Mouse (Mus musculus) MEL (cell line): ENCODE data around the gene Hoxd1. TPM values are rescaled to one million over a fixed set of nuclear protein-coding genes. Genes with fewer than 3 reads are reported as not detected.

ENCODE experiments used
- DNase-seq: peaks from one replicate; pipeline ENCODE4 v3.0.0; 2011; ENCODE audit warnings: low read depth, low spot score
- H3K27ac ChIP-seq: 2 replicates; pipeline ENCODE4 v1.5.1; 2012; ENCODE audit warnings: low read depth, mild to moderate bottlenecking, control low read depth, low read length, moderate library complexity; ENCODE audit not compliant: control insufficient read depth
- H3K27me3 ChIP-seq, 2 experiments: fragments of 150-350 bp in 1 of 2; sonication (generic) in 1 of 2; 2 replicates each; pipeline ENCODE4 v1.6.1; 2012; ENCODE audit warnings: low read length in 2 of 2, mild to moderate bottlenecking in 2 of 2, improper control_type of control experiment in 1 of 2, moderate library complexity in 1 of 2; ENCODE audit not compliant: insufficient read depth in 2 of 2, control insufficient read depth in 1 of 2
- H3K36me3 ChIP-seq, 2 experiments: 2 replicates each; pipeline ENCODE4 v1.6.1; 2012 to 2014; ENCODE audit warnings: low read length in 2 of 2, improper control_type of control experiment in 1 of 2, inconsistent platforms in 1 of 2, mild to moderate bottlenecking in 1 of 2; ENCODE audit not compliant: insufficient read depth in 2 of 2, control insufficient read depth in 1 of 2
- H3K4me1 ChIP-seq, 2 experiments: fragments of 150-350 bp in 1 of 2; sonication (generic) in 1 of 2; 2 replicates each; pipeline ENCODE4 v1.6.1; 2012; ENCODE audit warnings: low read length in 2 of 2, improper control_type of control experiment in 1 of 2, mild to moderate bottlenecking in 1 of 2; ENCODE audit not compliant: insufficient read depth in 2 of 2, control insufficient read depth in 1 of 2
- H3K4me3 ChIP-seq, 2 experiments: fragments of 150-350 bp in 1 of 2; sonication (generic) in 1 of 2; 2 replicates each; pipeline ENCODE4 v1.5.1; 2012; ENCODE audit warnings: low read depth in 2 of 2, low read length in 2 of 2, mild to moderate bottlenecking in 2 of 2, moderate library complexity in 2 of 2, control low read depth in 1 of 2, improper control_type of control experiment in 1 of 2; ENCODE audit not compliant: control insufficient read depth in 1 of 2, insufficient read depth in 1 of 2
- H3K79me2 ChIP-seq: 2 replicates; pipeline ENCODE4 v1.6.1; 2012; ENCODE audit warnings: mild to moderate bottlenecking, low read length, moderate library complexity; ENCODE audit not compliant: control insufficient read depth, poor library complexity, insufficient read depth
- H3K9ac ChIP-seq: 2 replicates; pipeline ENCODE4 v1.6.1; 2012; ENCODE audit warnings: low read depth, mild to moderate bottlenecking, control low read depth, low read length, moderate library complexity; ENCODE audit not compliant: control insufficient read depth, poor library complexity, severe bottlenecking
- H3K9me3 ChIP-seq: fragments of 150-350 bp; sonication (generic); replicated peaks from 2 replicates; pipeline ENCODE4 v1.6.1; 2012; ENCODE audit warnings: mild to moderate bottlenecking, low read length, improper control_type of control experiment, moderate library complexity; ENCODE audit not compliant: insufficient read depth
- BHLHE40 ChIP-seq: IDR thresholded peaks from 2 replicates; pipeline ENCODE4 v1.6.1; 2012; ENCODE audit warnings: low read depth, mild to moderate bottlenecking, inconsistent platforms, low read length, improper control_type of control experiment, borderline replicate concordance
- CHD1 ChIP-seq: IDR thresholded peaks from 2 replicates; pipeline ENCODE4 v1.6.1; 2012; ENCODE audit warnings: low read depth, mild to moderate bottlenecking, inconsistent platforms, low read length, improper control_type of control experiment
- E2F4 ChIP-seq: IDR thresholded peaks from 2 replicates; pipeline ENCODE4 v1.6.1; 2011; ENCODE audit warnings: low read depth, low read length, improper control_type of control experiment, borderline replicate concordance
- EP300 ChIP-seq, 2 experiments: IDR thresholded peaks; 2 replicates each; pipeline ENCODE4 v1.6.1; 2011; ENCODE audit warnings: improper control_type of control experiment in 2 of 2, low read length in 2 of 2, low read depth in 1 of 2, mild to moderate bottlenecking in 1 of 2
- GATA1 ChIP-seq: IDR thresholded peaks from 2 replicates; pipeline ENCODE4 v1.6.1; 2011; ENCODE audit warnings: low read depth, low read length, improper control_type of control experiment
- MAFK ChIP-seq: IDR thresholded peaks from 2 replicates; pipeline ENCODE4 v1.6.1; 2011; ENCODE audit warnings: low read depth, mild to moderate bottlenecking, low read length, improper control_type of control experiment, borderline replicate concordance
- MAZ ChIP-seq: IDR thresholded peaks from 2 replicates; pipeline ENCODE4 v1.6.1; 2012; ENCODE audit warnings: low read depth, mild to moderate bottlenecking, inconsistent platforms, low read length, improper control_type of control experiment
- MEF2A ChIP-seq: IDR thresholded peaks from 2 replicates; pipeline ENCODE4 v1.6.1; 2014; ENCODE audit warnings: low read depth, mild to moderate bottlenecking, inconsistent platforms, low read length, improper control_type of control experiment; ENCODE audit not compliant: poor library complexity, insufficient replicate concordance, severe bottlenecking; ENCODE audit errors: extremely low read depth
- MXI1 ChIP-seq: IDR thresholded peaks from 2 replicates; pipeline ENCODE4 v1.6.1; 2011; ENCODE audit warnings: mild to moderate bottlenecking, low read depth, low read length, improper control_type of control experiment
- MYC ChIP-seq: IDR thresholded peaks from 2 replicates; pipeline ENCODE4 v1.6.1; 2011; ENCODE audit warnings: low read depth, mild to moderate bottlenecking, low read length, improper control_type of control experiment, moderate library complexity
- NELFE ChIP-seq: IDR thresholded peaks from 2 replicates; pipeline ENCODE4 v1.6.1; 2011; ENCODE audit warnings: low read depth, low read length, improper control_type of control experiment
- NRF1 ChIP-seq: IDR thresholded peaks from 2 replicates; pipeline ENCODE4 v1.6.1; 2014; ENCODE audit warnings: low read depth, mild to moderate bottlenecking, inconsistent platforms, low read length, improper control_type of control experiment, moderate library complexity; ENCODE audit not compliant: poor library complexity, insufficient read depth, severe bottlenecking
- POLR2AphosphoS2 ChIP-seq: IDR thresholded peaks from 2 replicates; pipeline ENCODE4 v1.6.1; 2011; ENCODE audit warnings: low read length, improper control_type of control experiment
- POLR2AphosphoS5 ChIP-seq: IDR thresholded peaks from 2 replicates; pipeline ENCODE4 v1.6.1; 2012; ENCODE audit warnings: low read depth, borderline replicate concordance, mild to moderate bottlenecking, inconsistent platforms, low read length, moderate library complexity, mixed read lengths
- RAD21 ChIP-seq: IDR thresholded peaks from 2 replicates; pipeline ENCODE4 v1.6.1; 2011; ENCODE audit warnings: mild to moderate bottlenecking, low read depth, low read length, improper control_type of control experiment
- TAL1 ChIP-seq: IDR thresholded peaks from 2 replicates; pipeline ENCODE4 v1.6.1; 2012; ENCODE audit warnings: mild to moderate bottlenecking, inconsistent platforms, low read length, moderate library complexity, mixed read lengths
- TBP ChIP-seq: IDR thresholded peaks from 2 replicates; pipeline ENCODE4 v1.8.0; 2011; ENCODE audit warnings: low read depth, low read length, improper control_type of control experiment
- UBTF ChIP-seq: IDR thresholded peaks from 2 replicates; pipeline ENCODE4 v1.6.1; 2012; ENCODE audit warnings: low read depth, mild to moderate bottlenecking, inconsistent platforms, low read length, improper control_type of control experiment, moderate library complexity, borderline replicate concordance; ENCODE audit not compliant: insufficient read depth
- USF1 ChIP-seq: IDR thresholded peaks from 2 replicates; pipeline ENCODE4 v1.6.1; 2014; ENCODE audit warnings: low read depth, mild to moderate bottlenecking, inconsistent platforms, low read length, improper control_type of control experiment, moderate library complexity
- USF2 ChIP-seq, 2 experiments: IDR thresholded peaks; 2 replicates each; pipeline ENCODE4 v1.6.1; 2011 to 2012; ENCODE audit warnings: improper control_type of control experiment in 2 of 2, low read length in 2 of 2, borderline replicate concordance in 1 of 2, inconsistent platforms in 1 of 2, low read depth in 1 of 2, mild to moderate bottlenecking in 1 of 2; ENCODE audit not compliant: insufficient read depth in 1 of 2
- ZKSCAN1 ChIP-seq: IDR thresholded peaks from 2 replicates; pipeline ENCODE4 v1.6.1; 2012; ENCODE audit warnings: low read depth, mild to moderate bottlenecking, inconsistent platforms, low read length, improper control_type of control experiment, moderate library complexity
- polyA plus RNA-seq, 2 experiments: library from polyadenylated mRNA; stranded (reverse) in 1 of 2; unstranded in 1 of 2; fragments of >175 nt in 1 of 2; fragments of >200 nt in 1 of 2; gene quantifications; 2 replicates each; pipeline versions ENCODE4 v1.2.1 to v1.2.4; 2012; ENCODE audit warnings: low replicate concordance in 2 of 2, low read depth in 1 of 2; ENCODE audit not compliant: insufficient read length in 2 of 2, insufficient read depth in 1 of 2, missing spikeins in 1 of 2
- total RNA-seq: library from RNA; depleted of rRNA; stranded (reverse); fragments of 300-350 nt; gene quantifications from 2 replicates; pipeline ENCODE4 v1.2.3, GENCODE M21; 2012

Hoxd1 gene
- total and polyA plus RNA-seq, 3 experiments, result not detected

DNA sequence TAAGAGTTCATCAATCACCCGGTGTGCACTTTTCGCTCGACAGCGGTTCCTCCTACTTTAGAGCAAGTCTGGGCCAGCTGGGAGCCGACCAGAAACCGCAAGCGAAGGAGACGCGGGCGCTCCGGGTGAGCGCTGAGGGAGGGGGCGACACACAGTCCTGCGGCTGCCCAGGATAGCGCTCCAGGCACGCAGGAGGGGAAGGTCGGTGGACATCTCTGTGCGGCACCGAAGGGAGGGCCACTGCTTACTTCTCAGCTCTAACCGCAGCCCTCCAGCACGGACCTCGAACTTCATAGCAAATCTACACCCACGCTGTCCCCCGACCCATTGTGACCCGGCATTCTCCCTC is 9.6 kb upstream of the Hoxd1 start:
- Histone ChIP-seq H3K9ac (no peak overlapping the region), H3K36me3 (no peaks in the 10 kb centered on the region), H3K9me3 (no peaks in the 10 kb centered on the region), H3K4me3 (no peak overlapping the region), H3K79me2 (no peaks in the 10 kb centered on the region), H3K4me1 (no peaks in the 10 kb centered on the region), H3K27me3 (peaks cover 0 to 3% of the 10 kb centered on the region in 2 experiments; a peak in 1 of 4 replicates), H3K27ac (no peak overlapping the region)
- no peak for TF ChIP-seq EP300 (IDR thresholded peaks at IDR 0.05; ENCODE audit: low read depth in 1 of 2, low read length in 2 of 2)
- TF ChIP-seq USF2 (IDR thresholded peaks at IDR 0.05; ENCODE audit: borderline replicate concordance in 1 of 2, insufficient read depth in 1 of 2, low read depth in 1 of 2, low read length in 2 of 2), result no peak
- no peak for TF ChIP-seq MAZ
- no peak for TF ChIP-seq POLR2AphosphoS2
- TF ChIP-seq NELFE, result no peak
- TF ChIP-seq CHD1, result no peak
- no peak for TF ChIP-seq GATA1
- TF ChIP-seq UBTF, result no peak
- no peak for TF ChIP-seq USF1
- no peak for TF ChIP-seq MXI1
- no peak for DNase-seq

- no peaks in the 10 kb centered on the region for H3K9me3 ChIP-seq
- H3K79me2 ChIP-seq, result no peaks in the 10 kb centered on the region
- H3K4me3 ChIP-seq, result no peak overlapping the region
- TF ChIP-seq MEF2A (no peak), TBP (no peak), POLR2AphosphoS5 (no peak), MAZ (no peak), MAFK (no peak), TAL1 (no peak), RAD21 (no peak), BHLHE40 (no peak), MYC (no peak), EP300 (IDR thresholded peaks at IDR 0.05; ENCODE audit: low read depth in 1 of 2, low read length in 2 of 2) (no peak), NRF1 (no peak), E2F4 (no peak), ZKSCAN1 (no peak)
- no peaks in the 10 kb centered on the region for H3K36me3 ChIP-seq
- peaks cover 0 to 3% of the 10 kb centered on the region in 2 experiments; a peak in 1 of 4 replicates for H3K27me3 ChIP-seq
- no peaks in the 10 kb centered on the region for H3K4me1 ChIP-seq
- no peak overlapping the region for H3K27ac ChIP-seq
- no peak overlapping the region for H3K9ac ChIP-seq
- no peak for DNase-seq
These were observed 9.1 kb upstream of the Hoxd1 start for GRCm38 (mm10) chr2:74753711-74754110.
